Mouse (Mus musculus): Measurements from ENCODE around the gene Zfp13. TPM values are rescaled to one million over a fixed set of nuclear protein-coding genes. Genes with fewer than 3 reads are reported as not detected.
"Not testable (repeated sequence)": the region's sequence is repeated elsewhere in the genome, so short reads cannot be mapped to it uniquely, and the experiment has no call there.

Zfp13 gene
- total and polyA plus RNA-seq, 2 experiments from 2014 or later: 21.5 to 44.0 TPM

DNA sequence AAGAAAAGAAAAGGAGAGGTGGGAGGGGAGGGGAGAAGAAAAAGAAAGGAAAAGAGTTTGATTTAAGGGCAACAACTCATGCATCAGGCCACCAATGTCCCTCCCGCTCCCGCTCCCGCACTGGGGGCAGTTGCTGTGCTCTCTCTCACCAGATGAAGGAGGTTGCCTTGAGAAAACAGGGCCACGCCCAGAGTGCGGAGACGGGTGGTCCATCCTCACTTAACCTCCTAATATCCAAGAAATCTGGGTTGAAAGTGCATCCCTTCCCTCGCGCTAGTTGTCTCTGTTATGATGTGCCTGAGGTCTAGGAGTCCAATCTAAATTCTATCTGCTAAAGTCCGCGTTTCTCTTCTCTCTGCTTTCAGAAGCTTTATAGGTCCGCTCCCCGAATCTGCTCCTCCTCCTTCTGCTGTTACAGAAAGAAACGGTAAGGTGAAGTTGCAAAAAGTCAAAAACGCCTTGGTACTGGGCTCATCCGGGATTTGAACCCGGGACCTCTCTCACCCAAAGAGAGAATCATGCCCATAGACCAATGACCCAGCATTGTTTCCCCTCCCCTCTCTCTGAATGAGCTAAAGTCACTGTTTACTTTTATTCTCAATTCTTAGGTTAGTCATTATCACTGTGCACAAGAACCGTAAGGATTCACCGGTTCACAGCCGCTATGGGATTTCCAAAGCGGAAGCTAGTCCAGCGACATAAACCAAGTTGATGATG lies 60.8 kb downstream of the Zfp13 start:
- no peaks in the 10 kb centered on the region for H3K9me3 ChIP-seq (ENCODE audit: low read length)
- ATAC-seq (no peak), DNase-seq (ENCODE audit: low spot score) (no peak)
- 0 out of 2 replicates have a peak overlapping the region, but pooled peaks have one; percentile 26 for H3K9ac ChIP-seq (replicated peaks; ENCODE audit: low read length)
- H3K27ac ChIP-seq: no peak overlapping the region
- H3K27me3 ChIP-seq (ENCODE audit: insufficient read depth, low read length): peaks cover 14% of the 10 kb centered on the region; the same call in 1 of the 2 replicates
- WGBS: 7% methylated on average over 21 of the region's 21 CpGs
- H3K4me1 ChIP-seq (ENCODE audit: insufficient read depth, low read length): no peaks in the 10 kb centered on the region
- TF ChIP-seq CTCF (IDR thresholded peaks at IDR 0.05; ENCODE audit: low read depth): no peak
- peak overlapping the region; percentile 41 for H3K4me3 ChIP-seq (ENCODE audit: low read length)
- peak overlapping the region; percentile 64 for H3K4me2 ChIP-seq (ENCODE audit: low read depth, low read length)
- H3K36me3 ChIP-seq (ENCODE audit: insufficient read depth, low read length): no peaks in the 10 kb centered on the region

DNA sequence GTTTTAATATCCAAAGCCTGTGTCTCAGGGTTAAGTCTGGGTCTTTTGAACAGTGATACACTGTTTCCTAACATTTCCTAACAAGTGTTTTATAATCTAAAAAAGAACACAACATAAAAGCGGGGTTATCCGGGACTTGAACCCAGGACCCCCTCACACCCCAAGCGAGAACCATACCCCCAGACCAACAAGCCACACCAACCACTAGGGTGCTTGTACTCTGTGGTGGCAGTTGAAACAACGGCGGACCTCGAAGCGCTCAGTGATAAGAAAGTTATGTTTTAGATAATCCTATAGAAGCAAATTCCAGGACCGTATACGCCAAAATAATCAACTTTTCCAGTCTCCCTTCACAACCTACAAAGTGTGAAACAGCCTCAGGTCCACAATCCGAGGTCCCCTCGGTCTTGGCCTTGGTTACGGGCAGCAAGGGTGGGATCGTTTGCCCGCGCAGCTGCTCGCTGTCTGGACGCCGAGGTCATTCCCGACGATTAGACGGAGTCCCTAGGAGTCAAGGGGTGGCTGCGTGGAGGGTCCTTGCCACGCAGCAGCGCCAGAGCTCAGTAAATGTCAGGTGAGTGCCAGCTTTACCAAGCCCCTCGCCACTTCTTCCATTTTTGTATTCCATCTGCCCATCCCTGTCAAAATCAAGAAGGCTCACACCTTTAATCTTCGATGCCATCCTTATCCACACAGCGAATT lies 61.6 kb downstream of the Zfp13 start:
- ATAC-seq: no peak

DNA sequence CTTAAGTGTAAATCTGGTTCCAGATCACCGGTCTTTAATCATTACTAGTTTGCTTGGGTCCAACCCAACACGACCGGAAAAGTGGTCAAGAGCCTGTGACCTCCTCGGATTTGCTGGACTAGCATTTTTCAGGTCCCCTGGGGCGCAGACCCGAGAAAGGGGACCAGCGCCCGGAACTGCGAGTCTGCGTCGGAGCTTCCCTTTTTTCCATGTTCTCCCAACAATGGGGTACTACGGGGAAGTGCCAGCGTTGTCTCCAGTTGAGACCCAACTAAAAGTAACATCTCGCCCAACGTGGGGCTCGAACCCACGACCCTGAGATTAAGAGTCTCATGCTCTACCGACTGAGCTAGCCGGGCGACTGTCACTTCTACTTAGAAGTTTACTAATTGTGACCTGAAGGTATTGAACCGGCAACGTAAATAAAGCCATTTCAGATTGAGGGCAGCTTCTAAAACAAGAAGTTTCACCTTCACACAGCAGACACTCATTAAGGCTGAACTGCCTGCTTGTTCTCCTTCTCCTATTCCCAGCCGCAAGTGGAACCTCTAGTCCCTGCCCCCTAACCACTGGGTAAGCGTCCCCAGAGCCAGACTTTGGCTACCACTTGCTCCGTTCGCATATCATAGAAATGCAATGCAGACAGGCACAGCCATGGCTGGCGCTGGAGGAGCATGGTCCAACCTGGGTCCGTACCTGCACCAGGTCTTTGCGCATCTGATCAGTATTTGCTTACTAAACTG lies 64.1 kb downstream of the Zfp13 start:
- not testable (repeated sequence) for H3K9ac ChIP-seq (replicated peaks; ENCODE audit: low read length); H3K4me3 ChIP-seq (ENCODE audit: low read length); H3K4me1 ChIP-seq (ENCODE audit: insufficient read depth, low read length); DNase-seq (ENCODE audit: low spot score); ATAC-seq; H3K4me2 ChIP-seq (ENCODE audit: low read depth, low read length); H3K27ac ChIP-seq; H3K36me3 ChIP-seq (ENCODE audit: insufficient read depth, low read length); H3K9me3 ChIP-seq (ENCODE audit: low read length)
- 1% methylated on average over 17 of the region's 29 CpGs for WGBS
- peaks cover 14% of the 10 kb centered on the region; the same call in 1 of the 2 replicates for H3K27me3 ChIP-seq (ENCODE audit: insufficient read depth, low read length)

More for the DNA sequence above, 61.6 kb downstream of the Zfp13 start:
- Histone ChIP-seq H3K4me1 (ENCODE audit: insufficient read depth, low read length) (no peaks in the 10 kb centered on the region), H3K4me3 (ENCODE audit: low read length) (peak overlapping the region; percentile 41), H3K9me3 (ENCODE audit: low read length) (no peaks in the 10 kb centered on the region), H3K27me3 (ENCODE audit: insufficient read depth, low read length) (peaks cover 14% of the 10 kb centered on the region; the same call in 1 of the 2 replicates), H3K4me2 (ENCODE audit: low read depth, low read length) (peak overlapping the region; percentile 64), H3K9ac (replicated peaks; ENCODE audit: low read length) (no peak overlapping the region), H3K36me3 (ENCODE audit: insufficient read depth, low read length) (no peaks in the 10 kb centered on the region), H3K27ac (no peak overlapping the region)
- TF ChIP-seq CTCF (IDR thresholded peaks at IDR 0.05; ENCODE audit: low read depth): no peak
- 5% methylated on average over 27 of the region's 27 CpGs for WGBS
- DNase-seq (ENCODE audit: low spot score): no peak

DNA sequence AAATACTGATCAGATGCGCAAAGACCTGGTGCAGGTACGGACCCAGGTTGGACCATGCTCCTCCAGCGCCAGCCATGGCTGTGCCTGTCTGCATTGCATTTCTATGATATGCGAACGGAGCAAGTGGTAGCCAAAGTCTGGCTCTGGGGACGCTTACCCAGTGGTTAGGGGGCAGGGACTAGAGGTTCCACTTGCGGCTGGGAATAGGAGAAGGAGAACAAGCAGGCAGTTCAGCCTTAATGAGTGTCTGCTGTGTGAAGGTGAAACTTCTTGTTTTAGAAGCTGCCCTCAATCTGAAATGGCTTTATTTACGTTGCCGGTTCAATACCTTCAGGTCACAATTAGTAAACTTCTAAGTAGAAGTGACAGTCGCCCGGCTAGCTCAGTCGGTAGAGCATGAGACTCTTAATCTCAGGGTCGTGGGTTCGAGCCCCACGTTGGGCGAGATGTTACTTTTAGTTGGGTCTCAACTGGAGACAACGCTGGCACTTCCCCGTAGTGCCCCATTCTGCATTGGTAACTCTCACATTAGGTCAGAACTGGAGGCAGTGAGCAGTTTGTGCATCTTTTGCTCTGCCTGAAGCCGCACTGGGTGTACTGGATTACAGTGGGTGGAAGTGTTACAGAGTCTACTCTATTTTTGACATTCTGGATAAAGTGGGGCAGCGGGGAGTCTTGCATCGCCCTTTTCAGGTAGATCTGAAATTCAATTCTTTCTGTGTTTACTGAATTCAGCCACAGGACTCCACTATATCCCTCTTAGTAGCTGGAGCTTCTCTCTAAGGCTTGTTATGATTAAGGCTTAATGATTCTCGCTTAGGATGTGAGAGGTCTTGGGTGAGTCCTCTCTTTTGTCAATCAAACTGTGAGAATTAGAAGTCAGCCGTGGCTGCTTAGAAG lies 65.4 kb downstream of the Zfp13 start:
- not testable (repeated sequence) for H3K36me3 ChIP-seq (ENCODE audit: insufficient read depth, low read length); H3K4me2 ChIP-seq (ENCODE audit: low read depth, low read length); H3K27me3 ChIP-seq (ENCODE audit: insufficient read depth, low read length); ATAC-seq; H3K27ac ChIP-seq; DNase-seq (ENCODE audit: low spot score); H3K4me1 ChIP-seq (ENCODE audit: insufficient read depth, low read length); H3K4me3 ChIP-seq (ENCODE audit: low read length); H3K9me3 ChIP-seq (ENCODE audit: low read length); H3K9ac ChIP-seq (replicated peaks; ENCODE audit: low read length)
- 10% methylated on average over 9 of the region's 23 CpGs for WGBS

DNA sequence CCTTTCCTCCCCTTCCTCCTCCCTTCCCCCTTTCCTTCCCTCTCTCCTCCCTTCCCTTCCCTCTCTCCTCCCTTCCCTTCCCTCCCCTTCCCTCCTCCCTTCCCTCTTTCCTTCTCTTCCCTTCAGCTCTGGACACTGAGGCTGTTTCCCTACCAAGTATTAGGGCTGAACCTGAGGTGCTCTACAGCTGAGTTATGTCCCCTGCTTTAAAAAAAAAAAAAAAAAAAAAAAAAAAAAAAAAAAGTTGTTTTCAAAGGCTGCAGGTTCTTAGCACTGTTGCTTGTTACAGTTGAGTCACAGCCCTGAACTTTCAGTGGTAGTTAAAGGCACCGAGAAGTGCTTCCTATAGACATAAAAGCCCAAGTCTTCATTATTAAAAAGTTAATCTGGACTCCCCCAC lies 67.9 kb downstream of the Zfp13 start:
- not testable (repeated sequence) for H3K36me3 ChIP-seq (ENCODE audit: insufficient read depth, low read length); H3K27ac ChIP-seq; H3K4me3 ChIP-seq (ENCODE audit: low read length); ATAC-seq; H3K27me3 ChIP-seq (ENCODE audit: insufficient read depth, low read length); H3K9ac ChIP-seq (replicated peaks; ENCODE audit: low read length); DNase-seq (ENCODE audit: low spot score); H3K4me2 ChIP-seq (ENCODE audit: low read depth, low read length); H3K9me3 ChIP-seq (ENCODE audit: low read length); H3K4me1 ChIP-seq (ENCODE audit: insufficient read depth, low read length)
- WGBS: 31% methylated on average over 1 of the region's 1 CpGs

Other genes starting within 250 kb of the Zfp13 start
- not detected in 2 replicates for gene Vmn2r116, start 214.9 kb downstream of the Zfp13 start, total RNA-seq (2014; rRNA removed)
- not detected in 2 replicates for gene Vmn2r116, start 214.9 kb downstream of the Zfp13 start, polyA plus RNA-seq (2015; fragmentation: Nextera tagmentation; extraction: Ambion mirVana)
- gene Vmn2r117, start 119.8 kb downstream of the Zfp13 start, total RNA-seq (2014; rRNA removed): not detected in 2 replicates
- not detected in 2 replicates for gene Vmn2r117, start 119.8 kb downstream of the Zfp13 start, polyA plus RNA-seq (2015; fragmentation: Nextera tagmentation; extraction: Ambion mirVana)
- 17.1 and 28.1 TPM in 2 replicates for gene Zfp213, start 35.2 kb downstream of the Zfp13 start, total RNA-seq (2014; rRNA removed)
- gene Zfp213, start 35.2 kb downstream of the Zfp13 start, polyA plus RNA-seq (2015; fragmentation: Nextera tagmentation; extraction: Ambion mirVana): 9.4 and 10.3 TPM in 2 replicates
- 0.10 TPM in 1 of 2 replicates, not detected in the other for gene Zscan10, start 1.4 kb upstream of the Zfp13 start, total RNA-seq (2014; rRNA removed)
- gene Zscan10, start 1.4 kb upstream of the Zfp13 start, polyA plus RNA-seq (2015; fragmentation: Nextera tagmentation; extraction: Ambion mirVana): 0.14 and 0.26 TPM in 2 replicates
- 0.65 and 1.2 TPM in 2 replicates for gene Mmp25, start 45.8 kb upstream of the Zfp13 start, total RNA-seq (2014; rRNA removed)
- gene Mmp25, start 45.8 kb upstream of the Zfp13 start, polyA plus RNA-seq (2015; fragmentation: Nextera tagmentation; extraction: Ambion mirVana): 1.2 and 1.3 TPM in 2 replicates
- not detected in 2 replicates for gene Bicdl2, start 61.0 kb upstream of the Zfp13 start, total RNA-seq (2014; rRNA removed)
- gene Bicdl2, start 61.0 kb upstream of the Zfp13 start, polyA plus RNA-seq (2015; fragmentation: Nextera tagmentation; extraction: Ambion mirVana): 0.11 and 0.18 TPM in 2 replicates
- gene Hcfc1r1, start 74.1 kb upstream of the Zfp13 start, total RNA-seq (2014; rRNA removed): 107 and 126 TPM in 2 replicates
- 209 and 217 TPM in 2 replicates for gene Hcfc1r1, start 74.1 kb upstream of the Zfp13 start, polyA plus RNA-seq (2015; fragmentation: Nextera tagmentation; extraction: Ambion mirVana)
- gene Thoc6, start 74.4 kb upstream of the Zfp13 start, total RNA-seq (2014; rRNA removed): 16.1 and 28.1 TPM in 2 replicates
- 28.4 and 29.1 TPM in 2 replicates for gene Thoc6, start 74.4 kb upstream of the Zfp13 start, polyA plus RNA-seq (2015; fragmentation: Nextera tagmentation; extraction: Ambion mirVana)
- 5.5 and 8.7 TPM in 2 replicates for gene Tnfrsf12a, start 78.0 kb upstream of the Zfp13 start, total RNA-seq (2014; rRNA removed)
- gene Tnfrsf12a, start 78.0 kb upstream of the Zfp13 start, polyA plus RNA-seq (2015; fragmentation: Nextera tagmentation; extraction: Ambion mirVana): 7.3 and 7.7 TPM in 2 replicates
- 0.75 and 1.0 TPM in 2 replicates for gene Cldn6, start 79.8 kb upstream of the Zfp13 start, total RNA-seq (2014; rRNA removed)
- 0.33 and 0.34 TPM in 2 replicates for gene Cldn6, start 79.8 kb upstream of the Zfp13 start, polyA plus RNA-seq (2015; fragmentation: Nextera tagmentation; extraction: Ambion mirVana)
- 1.0 and 1.9 TPM in 2 replicates for gene Cldn9, start 84.5 kb upstream of the Zfp13 start, total RNA-seq (2014; rRNA removed)
- 1.1 and 1.2 TPM in 2 replicates for gene Cldn9, start 84.5 kb upstream of the Zfp13 start, polyA plus RNA-seq (2015; fragmentation: Nextera tagmentation; extraction: Ambion mirVana)
- not detected in 2 replicates for gene 1520401A03Rik, start 123.3 kb upstream of the Zfp13 start, total RNA-seq (2014; rRNA removed)
- gene 1520401A03Rik, start 123.3 kb upstream of the Zfp13 start, polyA plus RNA-seq (2015; fragmentation: Nextera tagmentation; extraction: Ambion mirVana): 0.19 and 0.26 TPM in 2 replicates
- 27.1 and 27.8 TPM in 2 replicates for gene Pkmyt1, start 126.8 kb upstream of the Zfp13 start, total RNA-seq (2014; rRNA removed)
- 19.5 and 20.1 TPM in 2 replicates for gene Pkmyt1, start 126.8 kb upstream of the Zfp13 start, polyA plus RNA-seq (2015; fragmentation: Nextera tagmentation; extraction: Ambion mirVana)
- 102 and 120 TPM in 2 replicates for gene Paqr4, start 141.4 kb upstream of the Zfp13 start, total RNA-seq (2014; rRNA removed)
- gene Paqr4, start 141.4 kb upstream of the Zfp13 start, polyA plus RNA-seq (2015; fragmentation: Nextera tagmentation; extraction: Ambion mirVana): 69.4 and 72.1 TPM in 2 replicates
- 1.2 and 2.0 TPM in 2 replicates for gene Kremen2, start 146.3 kb upstream of the Zfp13 start, total RNA-seq (2014; rRNA removed)
- gene Kremen2, start 146.3 kb upstream of the Zfp13 start, polyA plus RNA-seq (2015; fragmentation: Nextera tagmentation; extraction: Ambion mirVana): 1.1 and 1.4 TPM in 2 replicates
- gene Flywch1, start 172.1 kb upstream of the Zfp13 start, total RNA-seq (2014; rRNA removed): 230 and 258 TPM in 2 replicates
- 165 and 183 TPM in 2 replicates for gene Flywch1, start 172.1 kb upstream of the Zfp13 start, polyA plus RNA-seq (2015; fragmentation: Nextera tagmentation; extraction: Ambion mirVana)
- 63.3 and 83.8 TPM in 2 replicates for gene Flywch2, start 186.6 kb upstream of the Zfp13 start, total RNA-seq (2014; rRNA removed)
- gene Flywch2, start 186.6 kb upstream of the Zfp13 start, polyA plus RNA-seq (2015; fragmentation: Nextera tagmentation; extraction: Ambion mirVana): 99.8 and 123 TPM in 2 replicates
- 133 and 144 TPM in 2 replicates for gene Srrm2, start 191.0 kb upstream of the Zfp13 start, total RNA-seq (2014; rRNA removed)
- gene Srrm2, start 191.0 kb upstream of the Zfp13 start, polyA plus RNA-seq (2015; fragmentation: Nextera tagmentation; extraction: Ambion mirVana): 419 and 436 TPM in 2 replicates
- 755 and 1,410 TPM in 2 replicates for gene Elob, start 229.6 kb upstream of the Zfp13 start, total RNA-seq (2014; rRNA removed)
- gene Elob, start 229.6 kb upstream of the Zfp13 start, polyA plus RNA-seq (2015; fragmentation: Nextera tagmentation; extraction: Ambion mirVana): 1,482 and 1,504 TPM in 2 replicates
- gene Prss33, start 236.6 kb upstream of the Zfp13 start, total RNA-seq (2014; rRNA removed): not detected in 2 replicates
- not detected in 2 replicates for gene Prss33, start 236.6 kb upstream of the Zfp13 start, polyA plus RNA-seq (2015; fragmentation: Nextera tagmentation; extraction: Ambion mirVana)
- not detected in 2 replicates for gene Prss32, start 244.4 kb upstream of the Zfp13 start, total RNA-seq (2014; rRNA removed)
- gene Prss32, start 244.4 kb upstream of the Zfp13 start, polyA plus RNA-seq (2015; fragmentation: Nextera tagmentation; extraction: Ambion mirVana): 0.25 and 0.48 TPM in 2 replicates
- gene Prss41, start 244.7 kb upstream of the Zfp13 start, total RNA-seq (2014; rRNA removed): 0.37 TPM in 1 of 2 replicates, not detected in the other
- gene Prss41, start 244.7 kb upstream of the Zfp13 start, polyA plus RNA-seq (2015; fragmentation: Nextera tagmentation; extraction: Ambion mirVana): 0.90 and 1.3 TPM in 2 replicates